Mouse (Mus musculus) testis, adult 2 months (tissue): ENCODE measurements around the gene Faim.

Experiments
- CTCF ChIP-seq: fragments of 200-500 bp; IDR thresholded peaks from 2 replicates; pipeline ENCODE4 v1.5.1; 2012; ENCODE audit warnings: low read depth, mild to moderate bottlenecking, inconsistent platforms, low read length, moderate library complexity; ENCODE audit not compliant: control insufficient read depth, insufficient read depth, insufficient replicate concordance
- POLR2A ChIP-seq: fragments of 200-500 bp; IDR thresholded peaks from 2 replicates; pipeline ENCODE4 v1.6.1; 2012; ENCODE audit warnings: low read depth, mild to moderate bottlenecking, inconsistent platforms, low read length, moderate library complexity; ENCODE audit not compliant: control insufficient read depth

DNA sequence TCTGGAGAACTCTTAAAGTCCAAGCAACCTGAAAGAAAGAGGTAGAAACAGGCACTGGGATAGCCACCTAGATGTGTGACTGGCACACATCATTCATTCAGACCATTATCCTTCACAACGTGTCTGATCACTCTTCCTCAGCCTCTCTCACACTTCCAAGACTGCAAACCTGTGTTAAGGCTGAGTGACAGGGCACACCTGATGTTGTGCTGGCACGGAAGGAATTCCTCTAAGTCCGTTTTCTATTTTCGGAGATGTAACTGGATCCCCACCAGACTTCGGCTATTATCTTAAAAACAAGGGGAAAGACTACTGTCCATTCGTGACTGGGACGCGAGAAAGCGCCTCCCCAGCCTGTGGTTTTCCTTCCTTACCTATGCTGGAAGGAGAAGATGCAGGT, 32.3 kb upstream of the Faim start:
- no peak for TF ChIP-seq CTCF
- TF ChIP-seq POLR2A, result no peak
